Mouse (Mus musculus): ENCODE data around the gene Tmem30b. TPM values are rescaled to one million over a fixed set of nuclear protein-coding genes. Genes with fewer than 3 reads are reported as not detected.
A peak's percentile ranks its signal among the peaks of the same experiment; 100 is the strongest.

Tmem30b gene
- 3.8 and 5.0 TPM in 2 replicates for polyA plus RNA-seq (2016; fragmentation: Nextera tagmentation; extraction: Ambion mirVana)

GRCm38 (mm10) chr12:73546086-73546711 is at the start of gene Tmem30b:
Gene Tmem30b (minus strand): TSS chr12:73546392.
- DNase-seq (ENCODE audit: extremely low spot score, low spot score) = no peak
- peaks cover 34% of the 10 kb centered on the region for H3K4me1 ChIP-seq
- peaks cover 100% of the 10 kb centered on the region for H3K27me3 ChIP-seq (ENCODE audit: poor library complexity, severe bottlenecking)
- no peaks in the 10 kb centered on the region for H3K9me3 ChIP-seq
- H3K27ac ChIP-seq = peak within 1 kb of the TSS; percentile 35; the same call in 1 of the 2 replicates
- no peaks in the 10 kb centered on the region for H3K36me3 ChIP-seq (replicated peaks)
- H3K4me3 ChIP-seq = peak within 1 kb of the TSS; percentile 53
- WGBS = 3% methylated on average over 60 of the region's 61 CpGs

GRCm38 (mm10) chr12:73595226-73595625 is 49.0 kb upstream of the Tmem30b start:
- DNase-seq (ENCODE audit: extremely low spot score, low spot score) = no peak
- H3K36me3 ChIP-seq (replicated peaks) = no peaks in the 10 kb centered on the region
- H3K4me1 ChIP-seq = peaks cover 7% of the 10 kb centered on the region; the same call in 1 of the 2 replicates
- WGBS = 83% methylated on average over 8 of the region's 8 CpGs
- H3K4me3 ChIP-seq = no peak overlapping the region
- H3K27me3 ChIP-seq (ENCODE audit: poor library complexity, severe bottlenecking) = no peaks in the 10 kb centered on the region
- no peaks in the 10 kb centered on the region for H3K9me3 ChIP-seq
- H3K27ac ChIP-seq = no peak overlapping the region

GRCm38 (mm10) chr12:73594177-73594745 is 48.1 kb upstream of the Tmem30b start:
- no peak overlapping the region for H3K27ac ChIP-seq
- H3K27me3 ChIP-seq (ENCODE audit: poor library complexity, severe bottlenecking) = no peaks in the 10 kb centered on the region
- no peaks in the 10 kb centered on the region for H3K9me3 ChIP-seq
- DNase-seq (ENCODE audit: extremely low spot score, low spot score) = no peak
- H3K36me3 ChIP-seq (replicated peaks) = no peaks in the 10 kb centered on the region
- WGBS = 87% methylated on average over 9 of the region's 9 CpGs
- H3K4me3 ChIP-seq = no peak overlapping the region
- peaks cover 5% of the 10 kb centered on the region; the same call in 1 of the 2 replicates for H3K4me1 ChIP-seq

- H3K36me3 ChIP-seq (replicated peaks) = no peaks in the 10 kb centered on the region
- 85% methylated on average over 12 of the region's 12 CpGs for WGBS
These were observed 47.0 kb upstream of the Tmem30b start for GRCm38 (mm10) chr12:73593021-73593798.

GRCm38 (mm10) chr12:73591625-73592024 is 45.4 kb upstream of the Tmem30b start:
- DNase-seq (ENCODE audit: extremely low spot score, low spot score) = no peak
- no peaks in the 10 kb centered on the region for H3K9me3 ChIP-seq
- H3K4me1 ChIP-seq = no peaks in the 10 kb centered on the region
- no peak overlapping the region for H3K27ac ChIP-seq
- H3K4me3 ChIP-seq = no peak overlapping the region
- peaks cover 24% of the 10 kb centered on the region for H3K27me3 ChIP-seq (ENCODE audit: poor library complexity, severe bottlenecking)
- WGBS = 62% methylated on average over 10 of the region's 11 CpGs
- H3K36me3 ChIP-seq (replicated peaks) = no peaks in the 10 kb centered on the region

More at GRCm38 (mm10) chr12:73593021-73593798, 47.0 kb upstream of the Tmem30b start:
- DNase-seq (ENCODE audit: extremely low spot score, low spot score) = no peak
- H3K4me1 ChIP-seq = peaks cover 4% of the 10 kb centered on the region; the same call in 1 of the 2 replicates
- H3K27me3 ChIP-seq (ENCODE audit: poor library complexity, severe bottlenecking) = peaks cover 8% of the 10 kb centered on the region
- H3K4me3 ChIP-seq = no peak overlapping the region
- H3K9me3 ChIP-seq = no peaks in the 10 kb centered on the region
- no peak overlapping the region for H3K27ac ChIP-seq

- no peaks in the 10 kb centered on the region for H3K9me3 ChIP-seq
- H3K4me3 ChIP-seq = no peak overlapping the region
- H3K27ac ChIP-seq = no peak overlapping the region
- DNase-seq (ENCODE audit: extremely low spot score, low spot score) = no peak
- 92% methylated on average over 15 of the region's 15 CpGs for WGBS
- peaks cover 33% of the 10 kb centered on the region for H3K27me3 ChIP-seq (ENCODE audit: poor library complexity, severe bottlenecking)
- H3K4me1 ChIP-seq = peaks cover 6% of the 10 kb centered on the region
- no peaks in the 10 kb centered on the region for H3K36me3 ChIP-seq (replicated peaks)
These were observed 44.6 kb upstream of the Tmem30b start for GRCm38 (mm10) chr12:73590627-73591276.

- Histone ChIP-seq H3K27ac (no peak overlapping the region), H3K4me3 (no peak overlapping the region), H3K27me3 (ENCODE audit: poor library complexity, severe bottlenecking) (peaks cover 59% of the 10 kb centered on the region), H3K4me1 (peaks cover 28% of the 10 kb centered on the region), H3K36me3 (replicated peaks) (no peaks in the 10 kb centered on the region), H3K9me3 (no peaks in the 10 kb centered on the region)
- WGBS = 61% methylated on average over 3 of the region's 3 CpGs
- no peak for DNase-seq (ENCODE audit: extremely low spot score, low spot score)
These were observed 41.1 kb upstream of the Tmem30b start for GRCm38 (mm10) chr12:73587262-73587661.

GRCm38 (mm10) chr12:73585850-73586249 is 39.7 kb upstream of the Tmem30b start:
- H3K27ac ChIP-seq = no peak overlapping the region
- peak overlapping the region; percentile 78 for H3K4me3 ChIP-seq
- H3K36me3 ChIP-seq (replicated peaks) = no peaks in the 10 kb centered on the region
- H3K27me3 ChIP-seq (ENCODE audit: poor library complexity, severe bottlenecking) = peaks cover 69% of the 10 kb centered on the region
- DNase-seq (ENCODE audit: extremely low spot score, low spot score) = no peak
- WGBS = 1% methylated on average over 7 of the region's 7 CpGs
- no peaks in the 10 kb centered on the region for H3K9me3 ChIP-seq
- H3K4me1 ChIP-seq = peaks cover 28% of the 10 kb centered on the region

- under 1% methylated on average over 33 of the region's 33 CpGs for WGBS
- Histone ChIP-seq H3K4me3 (peak overlapping the region; percentile 78), H3K9me3 (no peaks in the 10 kb centered on the region), H3K27ac (peak overlapping the region; percentile 88), H3K27me3 (ENCODE audit: poor library complexity, severe bottlenecking) (peaks cover 74% of the 10 kb centered on the region), H3K36me3 (replicated peaks) (no peaks in the 10 kb centered on the region), H3K4me1 (peaks cover 28% of the 10 kb centered on the region)
- DNase-seq (ENCODE audit: extremely low spot score, low spot score) = peak; percentile 41
These were observed 39.1 kb upstream of the Tmem30b start for GRCm38 (mm10) chr12:73585241-73585801.

GRCm38 (mm10) chr12:73584610-73585240 is 38.5 kb upstream of the Tmem30b start, which contains the start of gene Prkch:
Gene Prkch (plus strand): TSS chr12:73584796.
- H3K36me3 ChIP-seq (replicated peaks) = no peaks in the 10 kb centered on the region
- H3K4me3 ChIP-seq = peak within 1 kb of the TSS; percentile 78
- under 1% methylated on average over 61 of the region's 61 CpGs for WGBS
- peak within 1 kb of the TSS; percentile 88 for H3K27ac ChIP-seq
- no peaks in the 10 kb centered on the region for H3K9me3 ChIP-seq
- DNase-seq (ENCODE audit: extremely low spot score, low spot score) = peak; percentile 80
- H3K4me1 ChIP-seq = peaks cover 28% of the 10 kb centered on the region
- H3K27me3 ChIP-seq (ENCODE audit: poor library complexity, severe bottlenecking) = peaks cover 74% of the 10 kb centered on the region

GRCm38 (mm10) chr12:73583813-73584609 is 37.8 kb upstream of the Tmem30b start:
- no peak for DNase-seq (ENCODE audit: extremely low spot score, low spot score)
- Histone ChIP-seq H3K4me3 (peak overlapping the region; percentile 78), H3K36me3 (replicated peaks) (no peaks in the 10 kb centered on the region), H3K4me1 (peaks cover 28% of the 10 kb centered on the region), H3K27me3 (ENCODE audit: poor library complexity, severe bottlenecking) (peaks cover 72% of the 10 kb centered on the region), H3K27ac (peak overlapping the region; percentile 88), H3K9me3 (no peaks in the 10 kb centered on the region)
- 4% methylated on average over 33 of the region's 33 CpGs for WGBS

Data from forebrain, embryonic 10.5 days (tissue).